Mouse (Mus musculus) neural tube, embryonic 11.5 days (tissue): ENCODE measurements around the gene Dock8. TPM values are rescaled to one million over a fixed set of nuclear protein-coding genes. Genes with fewer than 3 reads are reported as not detected.

Experiments used
- ATAC-seq: fragments of 200-750 bp; cut with Nextera tagmentation; 2 replicates; pipeline ENCODE4 v1.8.0; 2017; ENCODE audit warnings: moderate number of reproducible peaks, mild to moderate bottlenecking, moderate TSS enrichment, moderate library complexity; ENCODE audit not compliant: insufficient read depth, low FRiP score, low TSS enrichment
- DNase-seq: peaks from one replicate; pipeline ENCODE4 v3.0.0-alpha.2; 2015; ENCODE audit warnings: low spot score
- H3K27ac ChIP-seq: fragments of 300-500 bp; sonication (generic); 2 replicates; pipeline ENCODE4 v1.5.1; 2014; ENCODE audit warnings: low read depth, mild to moderate bottlenecking, low read length
- H3K27me3 ChIP-seq: fragments of 300-500 bp; sonication (generic); 2 replicates; pipeline ENCODE4 v1.6.1; 2014; ENCODE audit warnings: mild to moderate bottlenecking, low read length, mixed read lengths; ENCODE audit not compliant: control insufficient read depth, insufficient read depth
- H3K36me3 ChIP-seq: fragments of 300-500 bp; sonication (generic); 2 replicates; pipeline ENCODE4 v1.6.1; 2014; ENCODE audit warnings: mild to moderate bottlenecking, low read length, moderate library complexity, mixed read lengths; ENCODE audit not compliant: control insufficient read depth, insufficient read depth
- H3K4me1 ChIP-seq: fragments of 300-500 bp; sonication (generic); 2 replicates; pipeline ENCODE4 v1.6.1; 2014; ENCODE audit warnings: low read length, mixed read lengths; ENCODE audit not compliant: control insufficient read depth, insufficient read depth
- H3K4me2 ChIP-seq: fragments of 300-500 bp; sonication (generic); 2 replicates; pipeline ENCODE4 v1.6.1; 2014; ENCODE audit warnings: low read depth, mild to moderate bottlenecking, moderate library complexity
- H3K4me3 ChIP-seq: fragments of 300-500 bp; sonication (generic); 2 replicates; pipeline ENCODE4 v1.5.1; 2014; ENCODE audit warnings: low read depth, low read length
- H3K9ac ChIP-seq: fragments of 300-500 bp; sonication (generic); 2 replicates; pipeline ENCODE4 v1.6.1; 2014; ENCODE audit warnings: mild to moderate bottlenecking, low read length
- H3K9me3 ChIP-seq: fragments of 300-500 bp; sonication (generic); 2 replicates; pipeline ENCODE4 v1.6.1; 2016; ENCODE audit warnings: low read length; ENCODE audit not compliant: control insufficient read depth
- WGBS: fragments of 180-500 bp; shearing (Covaris S2); extraction: QIAGEN DNeasy Blood & Tissue Kit; methylation state at CpG from one replicate; pipeline ENCODE4 v1.1.7; 2014; 5-methylcytosine and 5-hydroxymethylcytosine counted together
- polyA plus RNA-seq: library from polyadenylated mRNA; unstranded; fragments of >200 nt; fragmentation: Nextera tagmentation; extraction: Ambion mirVana; gene quantifications from 2 replicates; pipeline ENCODE4 v1.2.1, GENCODE M21; 2014

The Dock8 gene
- polyA plus RNA-seq, 1 experiment from 2014 or later = 1.4 TPM

DNA sequence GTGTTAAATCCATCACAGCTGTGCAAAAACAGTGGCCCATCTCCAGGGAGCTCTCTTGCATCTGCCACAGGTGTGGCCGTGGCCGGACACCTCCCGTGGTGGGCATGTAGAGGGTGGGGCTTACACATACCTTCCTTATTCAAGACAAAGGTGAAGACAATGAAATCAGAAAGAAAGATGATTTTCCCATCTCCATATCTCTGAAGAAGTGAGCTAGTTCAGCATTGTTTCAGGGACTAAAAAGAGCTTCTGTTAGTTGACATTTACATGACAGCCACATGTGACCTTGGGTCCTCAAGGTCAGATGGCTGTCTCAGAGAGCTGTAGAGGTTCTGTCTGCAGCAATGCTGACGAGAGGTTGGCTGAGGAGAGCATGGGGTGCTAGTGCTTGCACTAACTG, 99.6 kb downstream of the Dock8 start:
- Histone ChIP-seq H3K27me3 (no peaks in the 10 kb centered on the region), H3K27ac (no peak overlapping the region), H3K9ac (no peak overlapping the region), H3K36me3 (no peaks in the 10 kb centered on the region), H3K9me3 (no peaks in the 10 kb centered on the region), H3K4me3 (no peak overlapping the region), H3K4me2 (no peak overlapping the region), H3K4me1 (no peaks in the 10 kb centered on the region)
- DNase-seq (no peak), ATAC-seq (no peak)
- WGBS = 81% methylated on average over 4 of the region's 4 CpGs

DNA sequence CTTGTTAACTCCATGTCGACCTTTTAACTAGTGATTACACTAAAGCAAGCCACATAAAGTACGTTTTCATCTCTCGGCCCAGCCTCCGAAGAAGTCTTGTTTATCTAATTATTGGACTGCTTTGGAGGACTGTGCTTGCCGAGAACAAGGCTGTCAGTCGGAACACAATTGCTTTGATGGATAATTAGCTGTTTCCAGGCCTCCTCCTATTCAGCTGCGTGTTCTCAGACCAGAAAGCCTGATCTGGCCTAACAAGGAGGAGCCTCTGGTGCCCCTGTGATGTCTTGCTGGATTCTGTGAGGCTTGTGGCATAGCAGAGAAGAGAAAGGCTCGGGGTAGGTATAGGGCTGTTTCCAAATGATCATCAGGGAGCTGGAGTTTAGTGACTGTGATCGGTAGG, 106.3 kb downstream of the Dock8 start:
- no peak for ATAC-seq
- WGBS = 60% methylated on average over 9 of the region's 9 CpGs
- no peak for DNase-seq
- H3K27ac ChIP-seq = no peak overlapping the region
- H3K9me3 ChIP-seq = no peaks in the 10 kb centered on the region
- H3K4me2 ChIP-seq = no peak overlapping the region
- no peak overlapping the region for H3K4me3 ChIP-seq
- H3K9ac ChIP-seq = no peak overlapping the region
- H3K36me3 ChIP-seq = no peaks in the 10 kb centered on the region
- H3K27me3 ChIP-seq = no peaks in the 10 kb centered on the region
- H3K4me1 ChIP-seq = no peaks in the 10 kb centered on the region

- no peaks in the 10 kb centered on the region for H3K27me3 ChIP-seq
- WGBS = 92% methylated on average over 8 of the region's 8 CpGs
- ATAC-seq (no peak), DNase-seq (no peak)
- H3K4me2 ChIP-seq = no peak overlapping the region
- H3K4me3 ChIP-seq = no peak overlapping the region
- no peaks in the 10 kb centered on the region for H3K4me1 ChIP-seq
- no peak overlapping the region for H3K27ac ChIP-seq
- H3K9me3 ChIP-seq = no peaks in the 10 kb centered on the region
- H3K36me3 ChIP-seq = no peaks in the 10 kb centered on the region
- H3K9ac ChIP-seq = no peak overlapping the region
Measured at GRCm38 (mm10) chr19:25106315-25106714, 107.0 kb downstream of the Dock8 start.

GRCm38 (mm10) chr19:25107417-25107816, 108.1 kb downstream of the Dock8 start:
- Histone ChIP-seq H3K4me1 (no peaks in the 10 kb centered on the region), H3K4me2 (no peak overlapping the region), H3K27ac (no peak overlapping the region), H3K4me3 (no peak overlapping the region), H3K9ac (no peak overlapping the region), H3K27me3 (no peaks in the 10 kb centered on the region), H3K9me3 (no peaks in the 10 kb centered on the region), H3K36me3 (no peaks in the 10 kb centered on the region)
- DNase-seq = no peak
- no peak for ATAC-seq
- 56% methylated on average over 4 of the region's 4 CpGs for WGBS

GRCm38 (mm10) chr19:25111591-25112233, 112.4 kb downstream of the Dock8 start:
- no peaks in the 10 kb centered on the region for H3K36me3 ChIP-seq
- no peak overlapping the region for H3K27ac ChIP-seq
- no peak overlapping the region for H3K4me3 ChIP-seq
- ATAC-seq (no peak), DNase-seq (no peak)
- no peaks in the 10 kb centered on the region for H3K4me1 ChIP-seq
- H3K9me3 ChIP-seq = no peaks in the 10 kb centered on the region
- 78% methylated on average over 18 of the region's 18 CpGs for WGBS
- no peak overlapping the region for H3K9ac ChIP-seq
- no peaks in the 10 kb centered on the region for H3K27me3 ChIP-seq
- no peak overlapping the region for H3K4me2 ChIP-seq

GRCm38 (mm10) chr19:25116981-25117380, 117.6 kb downstream of the Dock8 start:
- Histone ChIP-seq H3K9ac (no peak overlapping the region), H3K36me3 (no peaks in the 10 kb centered on the region), H3K4me2 (no peak overlapping the region), H3K27ac (no peak overlapping the region), H3K4me1 (no peaks in the 10 kb centered on the region), H3K9me3 (no peaks in the 10 kb centered on the region), H3K4me3 (no peak overlapping the region), H3K27me3 (no peaks in the 10 kb centered on the region)
- ATAC-seq = no peak
- 78% methylated on average over 2 of the region's 2 CpGs for WGBS
- no peak for DNase-seq

DNA sequence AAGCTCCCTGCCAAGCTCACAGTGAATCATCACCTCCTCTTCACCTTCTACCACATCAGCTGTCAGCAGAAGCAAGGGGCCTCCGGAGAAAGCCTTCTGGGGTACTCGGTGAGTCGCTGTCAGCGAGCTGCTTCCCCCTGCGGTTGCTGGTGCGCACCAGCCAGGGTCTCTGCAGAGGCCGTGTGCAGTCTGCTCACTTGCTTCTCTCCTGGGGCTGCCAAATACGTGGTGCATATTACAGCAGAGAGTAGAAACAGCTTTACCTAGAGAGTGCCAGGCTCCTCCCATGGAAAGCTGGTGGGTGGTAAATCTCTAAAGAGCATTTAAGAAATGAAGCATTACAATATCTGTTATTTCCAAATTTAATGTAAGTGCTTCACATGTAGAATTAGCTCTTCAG, 123.1 kb downstream of the Dock8 start:
- no peak overlapping the region for H3K4me2 ChIP-seq
- H3K9me3 ChIP-seq = no peaks in the 10 kb centered on the region
- WGBS = 67% methylated on average over 8 of the region's 8 CpGs
- H3K27me3 ChIP-seq = no peaks in the 10 kb centered on the region
- ATAC-seq (no peak), DNase-seq (no peak)
- no peaks in the 10 kb centered on the region for H3K36me3 ChIP-seq
- no peak overlapping the region for H3K9ac ChIP-seq
- H3K4me3 ChIP-seq = no peak overlapping the region
- no peaks in the 10 kb centered on the region for H3K4me1 ChIP-seq
- no peak overlapping the region for H3K27ac ChIP-seq

- H3K4me3 ChIP-seq = no peak overlapping the region
- H3K27me3 ChIP-seq = no peaks in the 10 kb centered on the region
- no peaks in the 10 kb centered on the region for H3K9me3 ChIP-seq
- 59% methylated on average over 13 of the region's 13 CpGs for WGBS
- no peak for DNase-seq
- no peak overlapping the region for H3K27ac ChIP-seq
- no peaks in the 10 kb centered on the region for H3K4me1 ChIP-seq
- no peak for ATAC-seq
- H3K4me2 ChIP-seq = no peak overlapping the region
- no peak overlapping the region for H3K9ac ChIP-seq
- no peaks in the 10 kb centered on the region for H3K36me3 ChIP-seq
Measured at GRCm38 (mm10) chr19:25123031-25123430, 123.7 kb downstream of the Dock8 start.

- no peaks in the 10 kb centered on the region for H3K36me3 ChIP-seq
- no peaks in the 10 kb centered on the region for H3K27me3 ChIP-seq
- ATAC-seq = no peak
- H3K9ac ChIP-seq = no peak overlapping the region
- DNase-seq = no peak
- H3K27ac ChIP-seq = no peak overlapping the region
- no peak overlapping the region for H3K4me3 ChIP-seq
- no peaks in the 10 kb centered on the region for H3K9me3 ChIP-seq
- H3K4me2 ChIP-seq = no peak overlapping the region
- H3K4me1 ChIP-seq = no peaks in the 10 kb centered on the region
- WGBS = 85% methylated on average over 5 of the region's 5 CpGs
Measured at GRCm38 (mm10) chr19:25123461-25123860, 124.1 kb downstream of the Dock8 start.
